Mouse (Mus musculus) heart, postnatal 0 days (tissue): ENCODE measurements around the gene Lingo3.

ENCODE experiments used
- CTCF ChIP-seq: IDR thresholded peaks from 2 replicates; pipeline ENCODE4 v1.5.1; 2016; ENCODE audit warnings: antibody characterized with exemption, control low read depth, low read depth
- EP300 ChIP-seq: IDR thresholded peaks from 2 replicates; pipeline ENCODE4 v1.6.1; 2016; ENCODE audit warnings: antibody characterized with exemption, low read depth

- TF ChIP-seq EP300 (no peak), CTCF (no peak)
These were observed 14.2 kb downstream of the Lingo3 start for GRCm38 (mm10) chr10:80829359-80830278.
